Mouse (Mus musculus) c-Kit-positive CD71-negative TER-119-negative erythroid progenitor cells, embryonic 14.5 days (primary cell): ENCODE data around the gene Erp29.

Source experiments
- DNase-seq: peaks from one replicate; pipeline ENCODE4 v3.0.0-alpha.2; 2013; ENCODE audit warnings: low read depth

Erp29 gene

GRCm38 (mm10) chr5:121449976-121450375 lies 2.3 kb downstream of the Erp29 start:
- DNase-seq: peak; percentile 82

GRCm38 (mm10) chr5:121448450-121448849 lies 3.9 kb downstream of the Erp29 start:
- no peak for DNase-seq

GRCm38 (mm10) chr5:121444870-121445269 lies 7.4 kb downstream of the Erp29 start:
- no peak for DNase-seq

- peak; percentile 65 for DNase-seq
These were observed 8.8 kb downstream of the Erp29 start for GRCm38 (mm10) chr5:121443548-121443947.

- no peak for DNase-seq
These were observed 13.6 kb downstream of the Erp29 start for GRCm38 (mm10) chr5:121438756-121439155.

- no peak for DNase-seq
These were observed 14.2 kb downstream of the Erp29 start for GRCm38 (mm10) chr5:121438131-121438530.

- DNase-seq: no peak
These were observed 23.4 kb downstream of the Erp29 start for GRCm38 (mm10) chr5:121428954-121429353.

- no peak for DNase-seq
These were observed 29.0 kb downstream of the Erp29 start for GRCm38 (mm10) chr5:121423297-121423696.

- no peak for DNase-seq
These were observed 29.5 kb downstream of the Erp29 start for GRCm38 (mm10) chr5:121422787-121423186.

GRCm38 (mm10) chr5:121420721-121421120 lies 31.6 kb downstream of the Erp29 start:
- no peak for DNase-seq

GRCm38 (mm10) chr5:121410975-121411374 lies 41.3 kb downstream of the Erp29 start:
- DNase-seq: no peak

- no peak for DNase-seq
These were observed 44.5 kb downstream of the Erp29 start for GRCm38 (mm10) chr5:121407856-121408255.

- DNase-seq: no peak
These were observed 51.5 kb downstream of the Erp29 start for GRCm38 (mm10) chr5:121400849-121401248.

GRCm38 (mm10) chr5:121400064-121400463 lies 52.2 kb downstream of the Erp29 start:
- no peak for DNase-seq

- no peak for DNase-seq
These were observed 52.8 kb downstream of the Erp29 start for GRCm38 (mm10) chr5:121399540-121399939.

GRCm38 (mm10) chr5:121398965-121399462 lies 53.3 kb downstream of the Erp29 start:
- no peak for DNase-seq

- no peak for DNase-seq
These were observed 54.0 kb downstream of the Erp29 start for GRCm38 (mm10) chr5:121398146-121398964.

- DNase-seq: peak; percentile 97
These were observed 54.8 kb downstream of the Erp29 start, which contains the start of gene Naa25 for GRCm38 (mm10) chr5:121397187-121398145. Gene Naa25, plus strand, starts transcription at chr5:121397936.

GRCm38 (mm10) chr5:121395621-121396020 lies 56.7 kb downstream of the Erp29 start:
- DNase-seq: no peak

- DNase-seq: no peak
These were observed 58.9 kb downstream of the Erp29 start for GRCm38 (mm10) chr5:121393402-121393801.

GRCm38 (mm10) chr5:121392667-121393380 lies 59.5 kb downstream of the Erp29 start:
- peak; percentile 38 for DNase-seq

GRCm38 (mm10) chr5:121389691-121390090 lies 62.6 kb downstream of the Erp29 start:
- no peak for DNase-seq
